Mouse (Mus musculus): ENCODE results near the gene Fgd2. TPM values are rescaled to one million over a fixed set of nuclear protein-coding genes. Genes with fewer than 3 reads are reported as not detected.

Gene Fgd2
- polyA plus RNA-seq, 1 experiment from 2014 or later = 5.9 TPM

- H3K9me3 ChIP-seq = no peaks in the 10 kb centered on the region
- peaks cover 44% of the 10 kb centered on the region for H3K4me1 ChIP-seq (replicated peaks)
- 21% methylated on average over 17 of the region's 17 CpGs for WGBS
- peak overlapping the region; percentile 95 for H3K27ac ChIP-seq
- no peaks in the 10 kb centered on the region for H3K27me3 ChIP-seq (ENCODE audit: insufficient read depth, poor library complexity, severe bottlenecking)
- H3K36me3 ChIP-seq = no peaks in the 10 kb centered on the region
- DNase-seq (ENCODE audit: low spot score) = no peak
- peak overlapping the region; percentile 53 for H3K4me3 ChIP-seq
Observed at GRCm38 (mm10) chr17:29355841-29356478, 4.8 kb upstream of the Fgd2 start.

GRCm38 (mm10) chr17:29356479-29356856 lies 4.2 kb upstream of the Fgd2 start:
- Histone ChIP-seq H3K27ac (peak overlapping the region; percentile 95), H3K4me3 (peak overlapping the region; percentile 53), H3K9me3 (no peaks in the 10 kb centered on the region), H3K4me1 (replicated peaks) (peaks cover 49% of the 10 kb centered on the region), H3K27me3 (ENCODE audit: insufficient read depth, poor library complexity, severe bottlenecking) (no peaks in the 10 kb centered on the region), H3K36me3 (no peaks in the 10 kb centered on the region)
- peak; percentile 89 for DNase-seq (ENCODE audit: low spot score)
- 1% methylated on average over 11 of the region's 11 CpGs for WGBS

- H3K36me3 ChIP-seq = no peaks in the 10 kb centered on the region
- H3K4me3 ChIP-seq = peak overlapping the region; percentile 53
- peak overlapping the region; percentile 95 for H3K27ac ChIP-seq
- WGBS = 7% methylated on average over 9 of the region's 9 CpGs
- H3K27me3 ChIP-seq (ENCODE audit: insufficient read depth, poor library complexity, severe bottlenecking) = no peaks in the 10 kb centered on the region
- no peaks in the 10 kb centered on the region for H3K9me3 ChIP-seq
- H3K4me1 ChIP-seq (replicated peaks) = peaks cover 51% of the 10 kb centered on the region
- no peak for DNase-seq (ENCODE audit: low spot score)
Observed at GRCm38 (mm10) chr17:29356882-29357281, 3.8 kb upstream of the Fgd2 start.

- no peaks in the 10 kb centered on the region for H3K27me3 ChIP-seq (ENCODE audit: insufficient read depth, poor library complexity, severe bottlenecking)
Observed at GRCm38 (mm10) chr17:29358928-29359327, 1.8 kb upstream of the Fgd2 start.

GRCm38 (mm10) chr17:29361982-29362691 lies 1.4 kb downstream of the Fgd2 start:
- H3K4me3 ChIP-seq = no peak overlapping the region
- no peaks in the 10 kb centered on the region for H3K27me3 ChIP-seq (ENCODE audit: insufficient read depth, poor library complexity, severe bottlenecking)
- peak overlapping the region; percentile 1; the same call in 1 of the 2 replicates for H3K27ac ChIP-seq
- H3K36me3 ChIP-seq = no peaks in the 10 kb centered on the region
- no peak for DNase-seq (ENCODE audit: low spot score)
- no peaks in the 10 kb centered on the region for H3K9me3 ChIP-seq
- peaks cover 28% of the 10 kb centered on the region for H3K4me1 ChIP-seq (replicated peaks)
- WGBS = 54% methylated on average over 8 of the region's 8 CpGs

More at GRCm38 (mm10) chr17:29358928-29359327, 1.8 kb upstream of the Fgd2 start:
- no peaks in the 10 kb centered on the region for H3K36me3 ChIP-seq
- H3K27ac ChIP-seq = peak overlapping the region; percentile 47
- peaks cover 55% of the 10 kb centered on the region for H3K4me1 ChIP-seq (replicated peaks)
- WGBS = 67% methylated on average over 3 of the region's 3 CpGs
- DNase-seq (ENCODE audit: low spot score) = no peak
- H3K4me3 ChIP-seq = no peak overlapping the region
- no peaks in the 10 kb centered on the region for H3K9me3 ChIP-seq

- Histone ChIP-seq H3K36me3 (no peaks in the 10 kb centered on the region), H3K27ac (no peak overlapping the region), H3K27me3 (ENCODE audit: insufficient read depth, poor library complexity, severe bottlenecking) (peaks cover 6% of the 10 kb centered on the region), H3K9me3 (no peaks in the 10 kb centered on the region), H3K4me1 (replicated peaks) (peaks cover 27% of the 10 kb centered on the region), H3K4me3 (no peak overlapping the region)
- DNase-seq (ENCODE audit: low spot score) = no peak
- WGBS = 87% methylated on average over 8 of the region's 8 CpGs
Observed at GRCm38 (mm10) chr17:29363109-29363508, 2.4 kb downstream of the Fgd2 start.

GRCm38 (mm10) chr17:29365105-29365621 lies 4.4 kb downstream of the Fgd2 start:
- Histone ChIP-seq H3K27ac (no peak overlapping the region), H3K4me1 (replicated peaks) (peaks cover 35% of the 10 kb centered on the region), H3K27me3 (ENCODE audit: insufficient read depth, poor library complexity, severe bottlenecking) (peaks cover 20% of the 10 kb centered on the region), H3K36me3 (no peaks in the 10 kb centered on the region), H3K9me3 (no peaks in the 10 kb centered on the region), H3K4me3 (no peak overlapping the region)
- 89% methylated on average over 13 of the region's 13 CpGs for WGBS
- no peak for DNase-seq (ENCODE audit: low spot score)

- peaks cover 17% of the 10 kb centered on the region for H3K4me1 ChIP-seq (replicated peaks)
- no peak for DNase-seq (ENCODE audit: low spot score)
- H3K36me3 ChIP-seq = no peaks in the 10 kb centered on the region
- H3K9me3 ChIP-seq = no peaks in the 10 kb centered on the region
- H3K27me3 ChIP-seq (ENCODE audit: insufficient read depth, poor library complexity, severe bottlenecking) = peaks cover 20% of the 10 kb centered on the region
- 18% methylated on average over 7 of the region's 7 CpGs for WGBS
- peak overlapping the region; percentile 6; the same call in 1 of the 2 replicates for H3K4me3 ChIP-seq
- 0 out of 2 replicates have a peak overlapping the region, but pooled peaks have one; percentile 36 for H3K27ac ChIP-seq
Observed at GRCm38 (mm10) chr17:29368726-29369125, 8.0 kb downstream of the Fgd2 start.

GRCm38 (mm10) chr17:29370984-29371723 lies 10.4 kb downstream of the Fgd2 start:
- WGBS = 5% methylated on average over 5 of the region's 5 CpGs
- Histone ChIP-seq H3K4me3 (no peak overlapping the region), H3K36me3 (no peaks in the 10 kb centered on the region)

GRCm38 (mm10) chr17:29375871-29376270 lies 15.2 kb downstream of the Fgd2 start:
- Histone ChIP-seq H3K36me3 (no peaks in the 10 kb centered on the region), H3K4me3 (no peak overlapping the region), H3K9me3 (no peaks in the 10 kb centered on the region), H3K4me1 (replicated peaks) (peaks cover 7% of the 10 kb centered on the region; the same call in 1 of the 2 replicates), H3K27me3 (ENCODE audit: insufficient read depth, poor library complexity, severe bottlenecking) (no peaks in the 10 kb centered on the region), H3K27ac (no peak overlapping the region)
- no peak for DNase-seq (ENCODE audit: low spot score)
- 84% methylated on average over 10 of the region's 10 CpGs for WGBS

More at GRCm38 (mm10) chr17:29370984-29371723, 10.4 kb downstream of the Fgd2 start:
- H3K27me3 ChIP-seq (ENCODE audit: insufficient read depth, poor library complexity, severe bottlenecking) = peaks cover 20% of the 10 kb centered on the region
- H3K4me1 ChIP-seq (replicated peaks) = peaks cover 17% of the 10 kb centered on the region
- DNase-seq (ENCODE audit: low spot score) = peak; percentile 94
- H3K27ac ChIP-seq = peak overlapping the region; percentile 66
- no peaks in the 10 kb centered on the region for H3K9me3 ChIP-seq

GRCm38 (mm10) chr17:29378056-29378455 lies 17.3 kb downstream of the Fgd2 start:
- WGBS = 67% methylated on average over 8 of the region's 8 CpGs
- H3K4me1 ChIP-seq (replicated peaks) = 0 out of 2 replicates have a peak, but pooled peaks cover 7% of the 10 kb centered on the region

GRCm38 (mm10) chr17:29380241-29380640 lies 19.5 kb downstream of the Fgd2 start:
- Histone ChIP-seq H3K4me3 (no peak overlapping the region), H3K36me3 (no peaks in the 10 kb centered on the region)
- 81% methylated on average over 4 of the region's 4 CpGs for WGBS

More at GRCm38 (mm10) chr17:29378056-29378455, 17.3 kb downstream of the Fgd2 start:
- DNase-seq (ENCODE audit: low spot score) = no peak
- Histone ChIP-seq H3K9me3 (no peaks in the 10 kb centered on the region), H3K36me3 (no peaks in the 10 kb centered on the region), H3K4me3 (no peak overlapping the region), H3K27me3 (ENCODE audit: insufficient read depth, poor library complexity, severe bottlenecking) (no peaks in the 10 kb centered on the region), H3K27ac (no peak overlapping the region)

More at GRCm38 (mm10) chr17:29380241-29380640, 19.5 kb downstream of the Fgd2 start:
- DNase-seq (ENCODE audit: low spot score) = no peak
- no peak overlapping the region for H3K27ac ChIP-seq
- peaks cover 11% of the 10 kb centered on the region; the same call in 1 of the 2 replicates for H3K4me1 ChIP-seq (replicated peaks)
- no peaks in the 10 kb centered on the region for H3K27me3 ChIP-seq (ENCODE audit: insufficient read depth, poor library complexity, severe bottlenecking)
- H3K9me3 ChIP-seq = no peaks in the 10 kb centered on the region

All from hindbrain, embryonic 10.5 days (tissue).